Mouse (Mus musculus): Measurements from ENCODE around the gene Dtd1. TPM values are rescaled to one million over a fixed set of nuclear protein-coding genes. Genes with fewer than 3 reads are reported as not detected.

The Dtd1 gene
- total RNA-seq, 2 experiments from 2014 or later: 47.5 to 95.0 TPM

- no peak for ATAC-seq (replicated peaks; ENCODE audit: low FRiP score, low TSS enrichment, poor library complexity, severe bottlenecking)
These were observed 197.8 kb downstream of the Dtd1 start for GRCm38 (mm10) chr2:144797515-144797914.

- ATAC-seq (replicated peaks; ENCODE audit: low FRiP score, low TSS enrichment, poor library complexity, severe bottlenecking): no peak
These were observed 208.4 kb downstream of the Dtd1 start for GRCm38 (mm10) chr2:144807766-144808754.

Other genes with a start within 250 kb of the Dtd1 start
- 62.3 and 96.4 TPM in 2 replicates for gene Kat14, start 230.9 kb upstream of the Dtd1 start, total RNA-seq (2014; fragmentation: Nextera tagmentation)
- 29.8 and 33.6 TPM in 2 replicates for gene Kat14, start 230.9 kb upstream of the Dtd1 start, total RNA-seq (2017)
- gene Pet117, start 230.9 kb upstream of the Dtd1 start, total RNA-seq (2014; fragmentation: Nextera tagmentation): not detected in 2 replicates
- gene Pet117, start 230.9 kb upstream of the Dtd1 start, total RNA-seq (2017): 2.4 TPM in 1 of 2 replicates, not detected in the other
- not detected in 2 replicates for gene Dzank1, start 72.5 kb upstream of the Dtd1 start, total RNA-seq (2014; fragmentation: Nextera tagmentation)
- not detected in 2 replicates for gene Dzank1, start 72.5 kb upstream of the Dtd1 start, total RNA-seq (2017)
- gene Polr3f, start 72.2 kb upstream of the Dtd1 start, total RNA-seq (2014; fragmentation: Nextera tagmentation): 18.4 and 24.9 TPM in 2 replicates
- 30.5 and 31.7 TPM in 2 replicates for gene Polr3f, start 72.2 kb upstream of the Dtd1 start, total RNA-seq (2017)
- gene Rbbp9, start 49.0 kb upstream of the Dtd1 start, total RNA-seq (2014; fragmentation: Nextera tagmentation): 8.6 and 10.3 TPM in 2 replicates
- gene Rbbp9, start 49.0 kb upstream of the Dtd1 start, total RNA-seq (2017): 6.8 and 12.3 TPM in 2 replicates
- 53.0 and 54.8 TPM in 2 replicates for gene Sec23b, start 43.7 kb upstream of the Dtd1 start, total RNA-seq (2014; fragmentation: Nextera tagmentation)
- gene Sec23b, start 43.7 kb upstream of the Dtd1 start, total RNA-seq (2017): 52.6 and 78.6 TPM in 2 replicates
- 37.5 and 51.5 TPM in 2 replicates for gene Smim26, start 5.8 kb upstream of the Dtd1 start, total RNA-seq (2014; fragmentation: Nextera tagmentation)
- 7.7 and 31.1 TPM in 2 replicates for gene Smim26, start 5.8 kb upstream of the Dtd1 start, total RNA-seq (2017)
- gene Scp2d1, start 223.8 kb downstream of the Dtd1 start, total RNA-seq (2014; fragmentation: Nextera tagmentation): not detected in 2 replicates
- gene Scp2d1, start 223.8 kb downstream of the Dtd1 start, total RNA-seq (2017): not detected in 2 replicates